Mouse (Mus musculus) liver, adult (tissue): ENCODE measurements at regions not wholly inside any gene's neighbourhood (a gene's known extent, or its start where the extent isn't known, plus 50 kb on each side); places are given as distances from the start of the nearest gene placed in this dataset.

Experiments
- GATA4 ChIP-seq: IDR thresholded peaks from 2 replicates; pipeline ENCODE4 v1.6.1; 2014; ENCODE audit warnings: mild to moderate bottlenecking, low read length; ENCODE audit not compliant: insufficient replicate concordance

DNA sequence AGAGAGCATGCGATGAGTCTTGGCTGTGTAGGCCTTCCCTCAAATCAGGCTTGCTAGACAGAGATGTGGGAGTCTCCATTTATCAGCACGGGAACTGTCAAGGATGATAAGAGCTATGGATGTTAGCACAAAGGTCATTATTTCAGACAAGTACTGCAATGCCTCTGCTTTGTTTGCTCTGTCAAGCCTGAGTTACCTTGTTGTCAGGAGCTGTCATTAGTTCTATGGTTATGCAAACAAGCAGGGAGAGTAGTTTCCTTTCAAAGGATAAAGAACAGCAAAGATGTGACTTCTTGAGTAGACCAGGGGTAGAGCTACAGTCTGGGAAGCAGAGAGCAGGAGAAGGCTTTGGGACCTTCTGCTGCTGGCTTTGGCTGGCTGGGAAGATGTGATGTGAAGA is 461.5 kb upstream of the Btbd3 start:
- TF ChIP-seq GATA4, result no peak

DNA sequence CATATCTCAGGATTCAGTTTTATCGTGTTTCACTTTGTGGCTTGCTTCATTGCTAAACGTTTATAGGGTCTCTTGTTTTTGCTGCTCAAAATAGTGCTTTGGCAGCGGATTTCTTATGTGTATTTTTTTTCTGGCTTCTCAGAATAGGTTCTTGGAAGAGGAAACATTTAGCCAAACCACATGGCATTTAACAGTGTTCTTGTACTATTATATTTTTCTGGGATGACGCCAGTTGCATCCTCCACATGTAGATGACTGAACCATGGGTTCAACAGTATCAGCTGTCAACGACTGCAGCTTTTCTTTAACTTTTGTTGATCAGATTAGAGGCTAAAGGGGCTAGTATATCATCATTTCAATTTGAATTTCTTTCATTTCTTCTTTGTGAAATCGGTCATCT is 472.3 kb upstream of the Btbd3 start:
- TF ChIP-seq GATA4, result no peak

GRCm38 (mm10) chr2:137777430-137777829 is 478.9 kb upstream of the Btbd3 start:
- TF ChIP-seq GATA4, result no peak

DNA sequence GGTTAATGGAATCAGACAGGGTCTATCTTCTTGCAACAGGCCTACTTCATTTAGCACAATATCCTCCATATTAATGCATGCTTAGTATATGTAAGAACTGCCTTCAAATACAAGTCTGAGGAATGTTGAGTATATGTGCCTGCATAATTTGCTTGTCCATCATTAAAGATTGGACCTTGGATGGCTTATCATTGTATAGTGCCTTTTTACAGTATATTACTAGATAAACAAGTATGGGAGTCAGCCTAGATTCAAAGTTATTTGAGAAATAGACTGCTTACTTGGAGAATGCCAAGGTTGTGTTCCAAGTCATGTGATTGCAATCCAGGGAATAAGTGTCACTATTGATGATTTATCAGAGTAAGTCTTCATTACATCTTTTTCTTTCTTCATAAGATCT is 491.6 kb upstream of the Btbd3 start:
- no peak for TF ChIP-seq GATA4

DNA sequence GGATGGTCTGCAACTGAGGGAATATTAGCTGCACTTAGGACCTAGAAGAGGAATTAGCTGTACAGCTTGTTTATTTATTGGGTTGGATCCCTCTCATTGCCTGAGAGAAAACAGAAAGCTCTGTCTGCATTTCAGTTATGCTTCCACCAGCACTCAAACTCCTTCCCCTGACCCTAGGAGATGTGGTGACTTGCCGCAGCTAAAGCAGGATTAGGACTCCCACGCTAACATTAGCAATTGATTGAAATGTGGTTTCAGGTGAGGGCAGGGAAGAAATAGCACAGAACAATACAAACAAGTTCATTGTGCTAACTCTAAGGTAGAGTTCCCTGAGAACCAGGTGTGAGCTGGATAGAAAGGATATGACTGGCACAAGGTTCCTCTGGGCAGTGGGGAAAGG is 496.9 kb upstream of the Btbd3 start:
- no peak for TF ChIP-seq GATA4

DNA sequence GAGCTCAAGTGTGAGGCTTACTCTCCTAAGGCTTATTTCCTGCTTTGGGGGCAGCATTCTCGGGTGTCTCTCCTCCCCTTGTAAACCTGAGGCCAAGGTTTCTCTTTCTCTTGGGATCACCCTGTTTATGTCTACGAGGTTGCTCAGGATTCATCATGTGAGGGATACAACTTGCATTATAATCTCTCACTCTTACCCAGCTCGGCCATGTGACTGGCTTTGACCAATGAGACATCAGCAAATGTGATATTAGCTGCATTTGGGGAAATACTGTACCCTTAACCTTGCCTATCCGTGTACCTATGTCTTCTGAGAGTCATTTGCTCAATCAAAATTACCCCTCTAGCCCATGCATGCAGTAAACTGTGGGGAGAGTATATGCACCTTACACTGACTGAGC is 498.0 kb upstream of the Btbd3 start:
- no peak for TF ChIP-seq GATA4

- no peak for TF ChIP-seq GATA4
These were observed 498.8 kb upstream of the Btbd3 start for GRCm38 (mm10) chr2:137757231-137758212.

DNA sequence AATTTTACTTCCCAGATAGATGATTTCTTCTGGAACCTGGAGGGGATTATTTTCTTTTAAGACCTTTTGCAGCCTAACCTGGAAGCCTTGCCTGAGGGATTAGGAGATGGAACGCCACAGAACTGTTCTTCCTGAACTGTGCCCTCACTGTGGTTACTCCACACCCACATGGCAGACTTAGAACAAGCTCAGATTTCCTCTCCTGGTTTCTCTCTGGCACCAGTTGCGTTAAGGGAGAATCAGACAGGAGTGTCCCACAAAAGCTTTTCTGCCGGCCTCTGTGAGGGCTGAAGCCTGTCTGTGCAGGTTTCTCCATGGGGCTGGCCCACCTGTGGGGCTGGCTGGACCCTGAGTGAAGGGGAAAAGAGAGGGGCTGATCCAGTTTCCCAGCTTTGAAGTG is 500.1 kb upstream of the Btbd3 start:
- TF ChIP-seq GATA4, result no peak

GRCm38 (mm10) chr2:137754481-137754880 is 501.9 kb upstream of the Btbd3 start:
- no peak for TF ChIP-seq GATA4

GRCm38 (mm10) chr2:137732410-137732809 is 524.0 kb upstream of the Btbd3 start:
- TF ChIP-seq GATA4, result no peak

- TF ChIP-seq GATA4, result no peak
These were observed 525.9 kb upstream of the Btbd3 start for GRCm38 (mm10) chr2:137730472-137730931.

GRCm38 (mm10) chr2:137729871-137730270 is 526.5 kb upstream of the Btbd3 start:
- TF ChIP-seq GATA4, result no peak

GRCm38 (mm10) chr2:137729207-137729606 is 527.2 kb upstream of the Btbd3 start:
- TF ChIP-seq GATA4, result no peak

- no peak for TF ChIP-seq GATA4
These were observed 532.7 kb upstream of the Btbd3 start for GRCm38 (mm10) chr2:137723651-137724050.

- no peak for TF ChIP-seq GATA4
These were observed 534.5 kb upstream of the Btbd3 start for GRCm38 (mm10) chr2:137721767-137722424.

DNA sequence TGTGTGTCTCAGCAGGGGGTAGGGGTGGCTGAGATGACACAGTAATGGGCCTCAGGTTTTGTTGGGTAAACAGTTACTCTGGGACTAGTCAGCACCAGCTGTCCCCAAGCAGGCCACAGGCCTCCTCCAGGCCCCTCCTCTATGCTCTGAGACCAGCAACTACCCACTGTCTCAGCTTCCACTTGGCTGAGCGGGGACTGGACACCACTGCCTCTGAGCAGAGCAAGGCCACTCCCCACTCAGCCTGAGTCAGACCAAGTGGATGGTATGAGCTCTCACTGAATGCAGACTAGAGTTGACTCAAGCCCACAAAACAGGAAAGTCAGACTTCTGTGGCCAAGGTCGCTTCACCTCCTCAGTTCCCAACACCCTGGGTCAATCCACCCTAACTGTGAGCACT is 540.5 kb upstream of the Btbd3 start:
- no peak for TF ChIP-seq GATA4

GRCm38 (mm10) chr2:137706528-137706988 is 549.8 kb upstream of the Btbd3 start:
- no peak for TF ChIP-seq GATA4
